Mouse (Mus musculus): ENCODE measurements at regions not wholly inside any gene's neighbourhood (a gene's known extent, or its start where the extent isn't known, plus 50 kb on each side); places are given as distances from the start of the nearest gene placed in this dataset.

GRCm38 (mm10) chr11:19826481-19827185 lies 97.5 kb upstream of the Spred2 start:
- H3K4me3 ChIP-seq (replicated peaks): no peak overlapping the region

GRCm38 (mm10) chr11:19827996-19828395 lies 96.2 kb upstream of the Spred2 start:
- 25% methylated on average over 11 of the region's 11 CpGs for WGBS (ENCODE audit: insufficient replicate concordance)
- Histone ChIP-seq H3K27me3 (no peaks in the 10 kb centered on the region; the same call in 1 of the 2 replicates), H3K4me2 (no peak overlapping the region), H3K36me3 (replicated peaks) (no peaks in the 10 kb centered on the region), H3K4me3 (replicated peaks) (no peak overlapping the region), H3K9ac (no peak overlapping the region), H3K9me3 (replicated peaks) (no peaks in the 10 kb centered on the region), H3K27ac (replicated peaks) (no peak overlapping the region), H3K4me1 (replicated peaks) (no peaks in the 10 kb centered on the region)
- peak; percentile 9; the same call in 1 of the 2 replicates for ATAC-seq (ENCODE audit: insufficient read depth)

More at GRCm38 (mm10) chr11:19826481-19827185, 97.5 kb upstream of the Spred2 start:
- Histone ChIP-seq H3K27me3 (no peaks in the 10 kb centered on the region; the same call in 1 of the 2 replicates), H3K4me2 (no peak overlapping the region), H3K27ac (replicated peaks) (no peak overlapping the region), H3K9me3 (replicated peaks) (no peaks in the 10 kb centered on the region), H3K4me1 (replicated peaks) (no peaks in the 10 kb centered on the region), H3K36me3 (replicated peaks) (no peaks in the 10 kb centered on the region), H3K9ac (no peak overlapping the region)
- ATAC-seq (ENCODE audit: insufficient read depth): no peak
- WGBS (ENCODE audit: insufficient replicate concordance): 74% methylated on average over 13 of the region's 13 CpGs

- 63% methylated on average over 8 of the region's 8 CpGs for WGBS (ENCODE audit: insufficient replicate concordance)
- Histone ChIP-seq H3K4me3 (replicated peaks) (no peak overlapping the region), H3K27ac (replicated peaks) (no peak overlapping the region), H3K9ac (no peak overlapping the region), H3K4me2 (no peak overlapping the region), H3K9me3 (replicated peaks) (no peaks in the 10 kb centered on the region), H3K36me3 (replicated peaks) (no peaks in the 10 kb centered on the region), H3K4me1 (replicated peaks) (no peaks in the 10 kb centered on the region), H3K27me3 (no peaks in the 10 kb centered on the region; the same call in 1 of the 2 replicates)
- ATAC-seq (ENCODE audit: insufficient read depth): peak; percentile 20; the same call in 1 of the 2 replicates
Measured at GRCm38 (mm10) chr11:19828959-19829401, 95.2 kb upstream of the Spred2 start.

- no peaks in the 10 kb centered on the region for H3K36me3 ChIP-seq (replicated peaks)
- H3K4me2 ChIP-seq: no peak overlapping the region
- no peak overlapping the region for H3K4me3 ChIP-seq (replicated peaks)
- ATAC-seq (ENCODE audit: insufficient read depth): no peak
- H3K4me1 ChIP-seq (replicated peaks): no peaks in the 10 kb centered on the region
- H3K9ac ChIP-seq: no peak overlapping the region
- H3K9me3 ChIP-seq (replicated peaks): no peaks in the 10 kb centered on the region
- WGBS (ENCODE audit: insufficient replicate concordance): 35% methylated on average over 9 of the region's 9 CpGs
- H3K27ac ChIP-seq (replicated peaks): no peak overlapping the region
- no peaks in the 10 kb centered on the region; the same call in 1 of the 2 replicates for H3K27me3 ChIP-seq
Measured at GRCm38 (mm10) chr11:19829564-19830279, 94.5 kb upstream of the Spred2 start.

GRCm38 (mm10) chr11:19830280-19831062 lies 93.7 kb upstream of the Spred2 start:
- Histone ChIP-seq H3K27me3 (no peaks in the 10 kb centered on the region; the same call in 1 of the 2 replicates), H3K9ac (no peak overlapping the region), H3K36me3 (replicated peaks) (no peaks in the 10 kb centered on the region), H3K4me1 (replicated peaks) (no peaks in the 10 kb centered on the region), H3K4me2 (no peak overlapping the region), H3K9me3 (replicated peaks) (no peaks in the 10 kb centered on the region), H3K4me3 (replicated peaks) (no peak overlapping the region), H3K27ac (replicated peaks) (no peak overlapping the region)
- ATAC-seq (ENCODE audit: insufficient read depth): no peak
- WGBS (ENCODE audit: insufficient replicate concordance): 15% methylated on average over 18 of the region's 18 CpGs

- Histone ChIP-seq H3K4me3 (replicated peaks) (no peak overlapping the region), H3K4me2 (no peak overlapping the region), H3K4me1 (replicated peaks) (no peaks in the 10 kb centered on the region), H3K27me3 (no peaks in the 10 kb centered on the region; the same call in 1 of the 2 replicates), H3K36me3 (replicated peaks) (no peaks in the 10 kb centered on the region), H3K9me3 (replicated peaks) (no peaks in the 10 kb centered on the region), H3K27ac (replicated peaks) (no peak overlapping the region), H3K9ac (no peak overlapping the region)
- ATAC-seq (ENCODE audit: insufficient read depth): no peak
- WGBS (ENCODE audit: insufficient replicate concordance): 60% methylated on average over 8 of the region's 8 CpGs
Measured at GRCm38 (mm10) chr11:19834561-19834960, 89.6 kb upstream of the Spred2 start.

- no peak overlapping the region for H3K27ac ChIP-seq (replicated peaks)
- H3K9me3 ChIP-seq (replicated peaks): no peaks in the 10 kb centered on the region
- WGBS (ENCODE audit: insufficient replicate concordance): 42% methylated on average over 6 of the region's 6 CpGs
- no peak overlapping the region for H3K4me2 ChIP-seq
- H3K27me3 ChIP-seq: no peaks in the 10 kb centered on the region; the same call in 1 of the 2 replicates
- no peak for ATAC-seq (ENCODE audit: insufficient read depth)
- H3K4me3 ChIP-seq (replicated peaks): no peak overlapping the region
- no peak overlapping the region for H3K9ac ChIP-seq
- no peaks in the 10 kb centered on the region for H3K36me3 ChIP-seq (replicated peaks)
- H3K4me1 ChIP-seq (replicated peaks): no peaks in the 10 kb centered on the region
Measured at GRCm38 (mm10) chr11:19835221-19835745, 88.9 kb upstream of the Spred2 start.

- H3K27me3 ChIP-seq: no peaks in the 10 kb centered on the region
- H3K4me3 ChIP-seq (replicated peaks): no peak overlapping the region
- 64% methylated on average over 5 of the region's 5 CpGs for WGBS (ENCODE audit: insufficient replicate concordance)
- no peaks in the 10 kb centered on the region for H3K9me3 ChIP-seq (replicated peaks)
- H3K27ac ChIP-seq (replicated peaks): no peak overlapping the region
- no peaks in the 10 kb centered on the region for H3K36me3 ChIP-seq (replicated peaks)
- H3K9ac ChIP-seq: no peak overlapping the region
- no peak overlapping the region for H3K4me2 ChIP-seq
- no peak for ATAC-seq (ENCODE audit: insufficient read depth)
- no peaks in the 10 kb centered on the region for H3K4me1 ChIP-seq (replicated peaks)
Measured at GRCm38 (mm10) chr11:19838932-19839331, 85.2 kb upstream of the Spred2 start.

- Histone ChIP-seq H3K4me1 (replicated peaks) (no peaks in the 10 kb centered on the region), H3K27ac (replicated peaks) (no peak overlapping the region), H3K27me3 (no peaks in the 10 kb centered on the region), H3K4me2 (no peak overlapping the region), H3K9me3 (replicated peaks) (no peaks in the 10 kb centered on the region), H3K9ac (no peak overlapping the region), H3K36me3 (replicated peaks) (no peaks in the 10 kb centered on the region), H3K4me3 (replicated peaks) (no peak overlapping the region)
- 65% methylated on average over 3 of the region's 3 CpGs for WGBS (ENCODE audit: insufficient replicate concordance)
- ATAC-seq (ENCODE audit: insufficient read depth): no peak
Measured at GRCm38 (mm10) chr11:19843084-19843483, 81.1 kb upstream of the Spred2 start.

GRCm38 (mm10) chr11:19847910-19848309 lies 76.3 kb upstream of the Spred2 start:
- 78% methylated on average over 6 of the region's 6 CpGs for WGBS (ENCODE audit: insufficient replicate concordance)
- Histone ChIP-seq H3K4me2 (no peak overlapping the region), H3K27ac (replicated peaks) (no peak overlapping the region), H3K4me1 (replicated peaks) (0 out of 2 replicates have a peak, but pooled peaks cover 3% of the 10 kb centered on the region), H3K9ac (no peak overlapping the region), H3K27me3 (no peaks in the 10 kb centered on the region), H3K36me3 (replicated peaks) (no peaks in the 10 kb centered on the region), H3K4me3 (replicated peaks) (no peak overlapping the region), H3K9me3 (replicated peaks) (no peaks in the 10 kb centered on the region)
- ATAC-seq (ENCODE audit: insufficient read depth): no peak

Measured in liver, embryonic 15.5 days (tissue).